Mouse (Mus musculus): Measurements from ENCODE around the gene Itgb6.

Itgb6 gene

GRCm38 (mm10) chr2:60671215-60671614 lies 51.2 kb downstream of the Itgb6 start:
- DNase-seq: no peak

- no peak for DNase-seq
These were observed 59.4 kb downstream of the Itgb6 start for GRCm38 (mm10) chr2:60663071-60663470.

GRCm38 (mm10) chr2:60659993-60660392 lies 62.5 kb downstream of the Itgb6 start:
- no peak for DNase-seq

- DNase-seq: no peak
These were observed 63.5 kb downstream of the Itgb6 start for GRCm38 (mm10) chr2:60658992-60659391.

- DNase-seq: no peak
These were observed 67.6 kb downstream of the Itgb6 start for GRCm38 (mm10) chr2:60654828-60655227.

- DNase-seq: no peak
These were observed 72.3 kb downstream of the Itgb6 start for GRCm38 (mm10) chr2:60650155-60650554.

GRCm38 (mm10) chr2:60647650-60648049 lies 74.8 kb downstream of the Itgb6 start:
- DNase-seq: no peak

GRCm38 (mm10) chr2:60646583-60646982 lies 75.9 kb downstream of the Itgb6 start:
- no peak for DNase-seq

GRCm38 (mm10) chr2:60643406-60643805 lies 79.0 kb downstream of the Itgb6 start:
- DNase-seq: no peak

GRCm38 (mm10) chr2:60642606-60643005 lies 79.8 kb downstream of the Itgb6 start:
- peak; percentile 25 to 62 for DNase-seq

- DNase-seq: no peak
These were observed 82.1 kb downstream of the Itgb6 start for GRCm38 (mm10) chr2:60640342-60640672.

GRCm38 (mm10) chr2:60639617-60640341 lies 82.7 kb downstream of the Itgb6 start:
- DNase-seq: no peak

GRCm38 (mm10) chr2:60636910-60637761 lies 85.3 kb downstream of the Itgb6 start:
- no peak for DNase-seq

- no peak for DNase-seq
These were observed 86.0 kb downstream of the Itgb6 start for GRCm38 (mm10) chr2:60636481-60636880.

GRCm38 (mm10) chr2:60636038-60636437 lies 86.4 kb downstream of the Itgb6 start:
- DNase-seq: no peak

- no peak for DNase-seq
These were observed 89.7 kb downstream of the Itgb6 start for GRCm38 (mm10) chr2:60632791-60633190.

- no peak for DNase-seq
These were observed 92.1 kb downstream of the Itgb6 start for GRCm38 (mm10) chr2:60630304-60630703.

- no peak for DNase-seq
These were observed 94.5 kb downstream of the Itgb6 start for GRCm38 (mm10) chr2:60627952-60628351.

GRCm38 (mm10) chr2:60627515-60627914 lies 94.9 kb downstream of the Itgb6 start:
- no peak for DNase-seq

GRCm38 (mm10) chr2:60625766-60626165 lies 96.7 kb downstream of the Itgb6 start:
- DNase-seq: no peak

GRCm38 (mm10) chr2:60622161-60622560 lies 100.3 kb downstream of the Itgb6 start:
- DNase-seq: no peak

GRCm38 (mm10) chr2:60614758-60615157 lies 107.7 kb downstream of the Itgb6 start:
- DNase-seq: no peak

- DNase-seq: no peak
These were observed 108.6 kb downstream of the Itgb6 start for GRCm38 (mm10) chr2:60613857-60614228.

All from cerebellum, postnatal 25 days (tissue).